Mouse (Mus musculus) brain, adult 10 weeks (tissue): ENCODE results near the gene Lrrk2. TPM values are rescaled to one million over a fixed set of nuclear protein-coding genes. Genes with fewer than 3 reads are reported as not detected.

Experiments used
- polyA plus RNA-seq: library from polyadenylated mRNA; stranded (reverse); fragments of 350-450 nt; fragmentation: Illumina TruSeq; extraction: RNeasy Lipid Tissue Mini Kit (QIAGEN cat#74804); gene quantifications from one replicate; pipeline ENCODE4 v1.2.3, GENCODE M21; 2015; ENCODE audit warnings: low read depth, low replicate concordance

The Lrrk2 gene
- polyA plus RNA-seq: 34.1 TPM

GRCm38 (mm10) chr15:91672645-91673568 is at the start of gene Lrrk2:
Lrrk2 (plus strand) TSS chr15:91673175.

GRCm38 (mm10) chr15:91837965-91838364 is 165.0 kb downstream of the Lrrk2 start, which contains the start of gene Smgc:
Smgc (plus strand) TSS chr15:91838265.

Other genes with a start within 250 kb of the Lrrk2 start
- 54.6 TPM for gene Slc2a13, start 99.9 kb upstream of the Lrrk2 start, polyA plus RNA-seq
- not detected for gene Smgc, start 165.1 kb downstream of the Lrrk2 start, polyA plus RNA-seq